Mouse (Mus musculus) liver, adult 2 months (tissue): ENCODE results near the gene Ttyh3.

Experiments
- CTCF ChIP-seq: fragments of 200-500 bp; IDR thresholded peaks from 2 replicates; pipeline ENCODE4 v1.5.1; 2011; ENCODE audit warnings: low read depth, low read length, control low read depth
- POLR2A ChIP-seq: fragments of 200-500 bp; IDR thresholded peaks from 2 replicates; pipeline ENCODE4 v1.6.1; 2011; ENCODE audit warnings: low read length, control low read depth; ENCODE audit not compliant: insufficient read depth; ENCODE audit errors: extremely low read depth

DNA sequence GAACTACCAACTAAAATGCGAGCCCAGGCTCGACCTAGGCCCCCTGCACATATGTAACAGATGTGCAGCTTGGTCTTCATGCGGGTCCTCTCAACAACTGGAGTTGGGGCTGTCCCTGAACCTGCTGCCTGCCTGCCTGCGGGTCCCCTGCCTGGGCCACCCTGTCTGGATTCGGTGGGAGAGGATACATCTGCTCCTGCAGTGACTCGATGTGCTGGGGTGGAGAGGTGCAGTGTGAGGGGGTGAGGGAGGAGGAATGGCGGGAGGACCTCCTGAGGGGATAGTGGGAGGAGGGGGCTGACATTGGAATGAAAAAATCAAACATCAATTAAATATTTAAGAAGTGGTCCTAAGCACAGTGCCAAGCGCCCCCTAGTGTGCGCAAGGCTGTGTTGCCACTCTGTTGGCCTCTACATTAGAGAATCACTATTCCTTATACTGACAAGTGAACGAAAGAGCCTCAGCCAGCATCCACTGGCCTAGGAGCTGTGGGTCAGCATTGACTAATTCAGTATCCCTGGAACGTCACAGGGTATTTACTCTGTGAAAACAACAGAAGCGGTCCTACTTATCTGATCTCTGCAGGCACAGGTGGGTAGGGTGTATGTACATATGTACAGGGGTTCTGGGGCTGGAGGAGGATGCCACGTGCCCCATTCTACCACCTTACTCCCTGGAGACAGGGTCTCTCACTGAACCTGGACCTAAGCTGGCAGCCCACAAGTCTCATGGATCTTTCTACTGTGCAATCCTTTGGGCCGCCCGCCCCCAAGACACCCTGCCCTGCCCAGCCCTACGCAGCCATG, 35.7 kb upstream of the Ttyh3 start:
- TF ChIP-seq POLR2A (no peak), CTCF (peak; percentile 83)
